Mouse (Mus musculus) megakaryocyte progenitor cell, adult 5-6 weeks (primary cell): ENCODE data around the gene Cass4. TPM values are rescaled to one million over a fixed set of nuclear protein-coding genes. Genes with fewer than 3 reads are reported as not detected.
A peak's percentile ranks its signal among the peaks of the same experiment; 100 is the strongest.

Experiments used
- ATAC-seq: replicated peaks from 2 replicates; pipeline ENCODE4 v1.8.0; 2016; ENCODE audit warnings: mild to moderate bottlenecking, moderate TSS enrichment, inconsistent platforms; ENCODE audit not compliant: poor library complexity
- total RNA-seq, 2 experiments: library from RNA; stranded (forward) in 1 of 2; stranded (reverse) in 1 of 2; fragments of 157-497, 149-512 nt in 1 of 2; fragments of 200-1000 nt in 1 of 2; gene quantifications; 2 replicates each; pipeline versions ENCODE4 v1.2.3 to v1.2.4; 2015 to 2017

Cass4 gene
- total RNA-seq, 2 experiments from 2014 or later, result 1.00 to 1.4 TPM

DNA sequence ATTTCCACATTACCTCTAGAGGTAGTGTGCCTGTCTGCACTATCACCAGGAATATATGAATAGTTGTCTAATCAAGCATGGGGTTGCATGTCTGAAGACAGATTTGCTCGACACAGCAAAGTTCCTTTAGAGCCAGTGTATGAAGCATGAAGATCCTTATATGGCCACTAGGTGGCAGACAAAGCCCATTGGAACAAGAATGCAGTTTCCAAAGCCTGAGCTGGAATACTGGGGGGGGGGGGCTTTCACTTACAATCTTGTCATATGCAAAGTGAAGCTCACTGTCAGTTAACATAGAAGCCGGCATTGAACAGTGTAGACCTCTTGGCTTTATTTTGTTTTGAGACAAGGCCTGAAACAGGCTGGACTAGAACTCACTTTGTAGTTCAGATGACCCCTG is 84.3 kb downstream of the Cass4 start:
- peak; percentile 56 for ATAC-seq

- ATAC-seq, result no peak
Measured at GRCm38 (mm10) chr2:172480296-172480695, 86.7 kb downstream of the Cass4 start.

DNA sequence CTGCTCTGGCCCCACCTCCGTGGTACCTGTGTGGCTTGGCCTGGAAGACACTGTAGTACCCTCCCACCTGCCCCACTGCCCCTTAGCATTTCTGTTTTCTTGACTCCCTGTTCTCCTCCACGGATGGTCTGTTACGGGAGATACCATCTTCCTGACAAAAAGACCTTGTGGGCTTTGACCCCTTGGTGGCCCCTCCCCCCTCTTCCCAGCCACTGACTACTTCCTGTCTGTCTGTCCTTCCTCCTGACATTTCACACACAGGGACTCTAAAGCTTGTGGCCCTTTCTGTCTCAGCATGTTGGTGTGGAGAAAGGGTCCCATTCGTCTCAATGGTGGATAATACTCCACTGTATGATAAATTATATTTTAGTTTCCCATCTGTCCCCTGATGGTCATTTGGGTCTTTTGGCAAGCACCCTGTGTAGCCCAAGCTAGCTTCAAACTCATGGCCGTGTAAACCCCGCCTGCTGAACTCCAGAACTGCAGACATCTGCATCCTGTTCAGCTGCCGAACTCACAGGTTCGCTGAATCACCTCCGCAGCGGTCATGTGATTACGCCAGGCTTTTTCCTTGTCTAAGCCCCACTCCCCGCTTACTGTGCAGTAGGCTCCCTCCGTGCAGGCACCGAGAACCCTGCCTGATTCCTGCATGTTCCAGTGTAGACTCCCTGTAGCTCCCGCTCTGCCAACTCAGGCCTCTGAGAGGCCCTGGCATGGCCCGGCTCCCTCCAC is 88.2 kb downstream of the Cass4 start:
- peak; percentile 70 for ATAC-seq

Other genes with a start within 250 kb of the Cass4 start
- not detected in 2 replicates for gene Mc3r, start 145.3 kb upstream of the Cass4 start, total RNA-seq (2015)
- gene Mc3r, start 145.3 kb upstream of the Cass4 start, total RNA-seq (2017), result not detected in 2 replicates
- 3.5 and 4.1 TPM in 2 replicates for gene Fam210b, start 48.2 kb upstream of the Cass4 start, total RNA-seq (2015)
- gene Fam210b, start 48.2 kb upstream of the Cass4 start, total RNA-seq (2017), result 2.2 and 2.4 TPM in 2 replicates
- 48.7 and 50.9 TPM in 2 replicates for gene Aurka, start 23.3 kb upstream of the Cass4 start, total RNA-seq (2015)
- 86.9 and 90.2 TPM in 2 replicates for gene Aurka, start 23.3 kb upstream of the Cass4 start, total RNA-seq (2017)
- gene Cstf1, start 23.1 kb upstream of the Cass4 start, total RNA-seq (2015), result 28.4 and 35.7 TPM in 2 replicates
- gene Cstf1, start 23.1 kb upstream of the Cass4 start, total RNA-seq (2017), result 41.0 and 41.8 TPM in 2 replicates
- 27.6 and 29.6 TPM in 2 replicates for gene Rtf2, start 46.8 kb downstream of the Cass4 start, total RNA-seq (2015)
- gene Rtf2, start 46.8 kb downstream of the Cass4 start, total RNA-seq (2017), result 146 and 199 TPM in 2 replicates
- gene Gcnt7, start 64.8 kb downstream of the Cass4 start, total RNA-seq (2015), result not detected in 2 replicates
- 0.07 TPM in 1 of 2 replicates, not detected in the other for gene Gcnt7, start 64.8 kb downstream of the Cass4 start, total RNA-seq (2017)
- gene Fam209, start 78.7 kb downstream of the Cass4 start, total RNA-seq (2015), result 0.22 and 0.37 TPM in 2 replicates
- gene Fam209, start 78.7 kb downstream of the Cass4 start, total RNA-seq (2017), result 1.1 and 2.0 TPM in 2 replicates
- not detected in 2 replicates for gene Tfap2c, start 155.8 kb downstream of the Cass4 start, total RNA-seq (2015)
- not detected in 2 replicates for gene Tfap2c, start 155.8 kb downstream of the Cass4 start, total RNA-seq (2017)